Mouse (Mus musculus): ENCODE results near the gene Srek1.

The Srek1 gene

DNA sequence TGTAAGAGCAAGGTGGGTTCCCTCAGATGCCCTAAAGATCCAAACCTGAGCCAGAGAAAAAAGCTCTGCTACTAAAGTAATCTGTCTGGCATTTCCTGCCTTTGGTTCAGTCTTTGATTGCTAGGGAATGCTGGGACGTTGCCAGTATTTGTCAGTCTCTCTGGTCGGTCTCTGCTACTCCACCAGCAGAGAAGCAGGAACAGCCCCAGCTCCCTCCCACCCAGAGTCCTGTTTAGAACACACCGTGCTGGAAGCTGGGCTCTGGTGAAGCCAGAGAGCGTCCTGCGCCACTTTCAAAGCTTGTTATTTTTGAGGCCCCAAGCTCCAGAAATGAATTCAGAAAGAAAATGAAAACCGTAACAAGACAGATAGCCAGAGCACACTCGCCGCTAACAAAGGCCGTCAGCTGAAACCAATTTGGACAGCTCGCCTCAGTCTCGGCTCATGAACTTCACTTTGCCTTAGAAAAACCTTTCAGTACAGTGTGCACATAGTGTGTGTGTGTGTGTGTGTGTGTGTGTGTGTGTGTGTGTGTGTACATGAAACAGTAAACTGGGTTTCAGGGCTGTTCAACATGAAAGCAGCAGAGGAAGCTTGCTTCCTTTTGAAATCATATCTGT is 62.9 kb downstream of the Srek1 start:
- DNase-seq = peak; percentile 13

DNA sequence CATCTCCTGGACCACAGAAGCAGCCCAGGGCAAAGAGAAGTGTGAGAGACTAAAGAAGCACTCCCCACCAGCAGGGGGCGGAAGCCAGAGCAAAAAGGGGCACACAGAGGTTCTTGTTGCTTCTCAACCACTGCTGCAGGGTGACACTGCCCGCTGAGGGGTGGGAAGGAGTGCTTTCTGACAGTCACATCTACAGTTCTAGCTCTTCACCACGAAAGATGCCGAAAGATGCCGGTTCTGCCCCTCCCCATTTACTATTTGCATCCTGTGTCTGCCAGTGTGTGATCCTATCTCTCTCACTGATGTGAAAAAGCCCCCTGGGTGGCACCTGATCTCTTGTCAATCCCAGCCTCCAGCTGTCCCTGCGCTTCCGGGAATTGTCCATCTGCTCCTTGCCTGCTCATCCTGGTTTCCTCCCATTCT is 64.0 kb downstream of the Srek1 start:
- peak; percentile 41 for DNase-seq

DNA sequence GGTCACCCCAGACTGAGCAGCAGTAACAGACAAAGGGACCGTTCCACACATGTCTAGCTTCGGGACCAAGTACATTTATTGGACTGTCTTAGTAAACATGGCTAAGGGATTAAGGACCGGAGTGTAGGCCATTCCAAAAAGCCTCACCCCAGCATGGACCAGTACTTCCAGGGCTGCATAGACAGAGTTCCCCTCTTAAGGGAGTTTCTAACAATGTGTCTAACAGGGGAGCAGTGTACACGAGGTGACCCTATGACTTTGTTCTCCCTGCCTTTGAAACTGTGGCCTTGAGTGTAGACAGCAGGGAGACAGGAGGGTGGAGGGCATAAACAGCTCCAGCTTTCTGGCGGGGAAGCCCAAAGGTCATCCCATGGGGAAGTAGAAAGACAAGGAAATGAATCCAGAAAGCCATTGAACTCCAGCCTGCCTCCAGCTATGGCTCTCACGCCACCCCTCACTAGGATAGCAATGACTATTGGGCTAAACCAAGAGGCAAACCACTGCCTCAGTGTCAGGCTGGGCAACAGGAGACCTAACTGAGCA is 68.9 kb downstream of the Srek1 start:
- no peak for DNase-seq

DNA sequence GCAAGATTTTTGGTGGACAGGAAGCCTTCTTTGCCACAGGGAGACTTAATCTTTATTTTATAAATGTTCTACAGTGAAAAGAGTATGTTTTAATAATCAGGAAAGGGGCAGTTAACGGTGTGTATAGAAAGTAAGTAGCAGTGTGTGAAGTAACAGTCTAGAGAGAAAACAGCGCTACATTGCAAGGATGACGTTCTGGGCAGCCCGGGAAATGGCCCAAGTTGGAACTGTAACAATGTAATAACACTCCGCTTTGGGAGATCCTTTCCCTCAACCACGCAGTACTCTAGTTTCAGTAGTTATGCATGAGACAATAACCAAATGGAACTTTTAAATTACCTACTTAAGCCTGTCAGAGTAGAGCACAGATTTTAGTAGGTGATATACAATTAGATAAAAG is 70.6 kb downstream of the Srek1 start:
- no peak for DNase-seq

DNA sequence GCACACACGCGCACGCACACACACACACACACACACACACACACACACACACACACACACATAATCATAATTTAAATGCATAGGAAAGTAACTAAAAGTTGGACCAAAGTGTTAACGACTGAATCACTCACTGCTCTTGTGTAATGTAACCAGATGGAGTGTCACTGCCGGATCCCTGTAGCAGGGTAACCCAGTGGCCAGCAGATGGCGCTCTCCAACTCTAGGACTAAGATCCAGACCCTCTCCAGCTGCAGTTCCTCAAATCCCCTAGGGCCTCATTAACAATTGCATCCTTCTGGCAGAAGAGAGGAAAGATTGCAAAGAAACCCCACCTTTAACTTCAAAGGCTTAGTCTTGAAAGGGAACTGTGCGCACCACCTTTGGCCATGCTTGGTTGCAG is 71.0 kb downstream of the Srek1 start:
- DNase-seq = peak; percentile 94

DNA sequence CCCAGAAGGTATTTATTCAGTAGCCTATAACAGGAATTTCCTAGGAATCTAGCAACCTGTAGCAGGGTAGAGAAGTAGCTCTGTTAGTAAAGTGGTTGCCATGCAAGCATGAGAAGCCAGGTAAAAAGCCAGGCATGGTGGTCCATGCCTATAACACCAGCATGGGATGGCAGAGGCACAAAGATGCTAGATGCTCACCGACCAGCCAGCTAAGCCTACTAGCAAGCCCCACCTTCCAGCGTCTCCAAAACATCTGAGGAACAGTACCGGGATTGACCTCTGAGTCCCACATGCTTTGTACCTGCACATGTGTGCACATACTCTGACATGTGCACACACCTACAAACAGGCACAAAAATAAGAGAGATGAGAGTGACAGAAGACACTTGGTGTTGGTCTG is 72.1 kb downstream of the Srek1 start:
- DNase-seq = no peak

DNA sequence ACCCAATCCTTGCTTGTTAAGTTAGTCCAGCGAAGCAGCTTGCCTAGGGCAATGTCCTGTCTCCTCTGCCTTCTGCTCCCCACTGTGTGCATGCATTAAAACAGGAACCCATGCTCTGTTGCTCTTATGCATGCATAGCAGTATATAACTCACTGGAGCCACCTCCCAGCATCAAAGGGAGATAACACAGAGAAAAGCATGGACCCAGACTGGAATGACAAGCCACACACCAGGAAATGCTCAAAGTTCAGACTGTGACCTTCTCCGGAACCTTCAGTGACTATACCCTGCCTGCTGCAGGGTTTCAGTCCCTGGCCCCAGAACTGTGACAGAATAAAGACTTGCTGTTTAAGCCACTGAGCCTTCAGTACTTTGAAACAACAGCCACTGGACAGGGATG is 73.7 kb downstream of the Srek1 start:
- DNase-seq = no peak

DNA sequence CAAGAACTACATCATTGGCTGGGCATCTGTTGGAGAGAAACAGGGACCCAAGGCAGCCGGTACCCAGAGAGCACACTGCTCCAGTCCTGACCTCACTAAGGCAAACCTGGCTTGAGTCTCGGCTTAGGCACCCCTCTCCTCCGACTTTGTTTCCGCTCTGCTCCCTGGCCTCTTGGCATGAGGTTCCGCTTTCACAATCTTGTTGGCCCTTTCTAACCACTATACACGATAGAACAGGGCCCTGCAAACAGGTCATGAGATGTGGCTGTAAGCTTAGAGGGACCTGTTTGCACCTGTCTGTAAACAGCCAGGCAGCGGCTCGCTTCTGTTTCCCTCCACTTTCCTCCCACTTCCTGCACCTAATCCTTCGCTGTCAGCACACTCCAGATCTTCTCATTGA is 76.4 kb downstream of the Srek1 start:
- DNase-seq = no peak

DNA sequence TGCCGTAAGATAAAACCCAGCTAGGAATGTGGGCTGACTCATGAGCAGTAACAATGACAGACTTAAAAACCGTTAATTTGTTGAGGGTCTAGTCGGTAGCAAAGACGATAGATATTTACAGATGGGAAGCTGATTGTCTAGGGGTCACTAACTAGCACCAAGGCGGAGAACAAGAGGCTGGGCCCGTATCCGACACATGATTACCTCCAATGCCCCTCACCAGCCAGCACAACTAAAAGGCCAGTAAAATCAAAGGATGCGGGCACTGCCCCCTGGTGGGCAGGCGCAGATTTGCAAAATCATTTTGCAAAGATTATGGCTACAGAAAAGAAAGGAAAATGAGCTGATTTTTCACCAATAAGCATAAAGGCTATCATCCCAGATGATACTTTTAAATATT is 78.2 kb downstream of the Srek1 start:
- DNase-seq = peak; percentile 44

DNA sequence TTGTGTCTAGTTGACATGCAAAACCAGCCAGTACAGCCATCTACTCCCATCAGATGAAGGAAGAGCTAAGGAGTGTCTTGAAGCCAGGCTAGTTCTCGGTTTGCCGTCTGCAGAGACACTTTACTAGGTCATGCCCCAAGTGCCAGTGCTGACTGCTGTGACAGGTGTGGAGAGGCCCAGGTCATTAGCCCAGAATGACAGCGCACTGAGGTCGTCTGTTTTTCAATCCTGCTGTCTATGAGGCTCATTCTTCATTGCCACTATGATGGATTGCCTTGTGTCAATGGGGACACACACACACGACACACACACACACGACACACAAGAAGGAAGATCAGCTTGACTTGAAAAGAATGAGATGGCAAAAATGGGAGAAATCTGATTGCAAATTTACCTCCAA is 79.0 kb downstream of the Srek1 start:
- no peak for DNase-seq
